Mouse (Mus musculus) macrophage (primary cell): ENCODE measurements around the gene Ubxn1. TPM values are rescaled to one million over a fixed set of nuclear protein-coding genes. Genes with fewer than 3 reads are reported as not detected.
A peak's percentile ranks its signal among the peaks of the same experiment; 100 is the strongest.
"Not testable (repeated sequence)": the region's sequence is repeated elsewhere in the genome, so short reads cannot be mapped to it uniquely, and the experiment has no call there.

ENCODE experiments used
- H3K27ac ChIP-seq: fragments of 350-480 bp; formaldehyde crosslinking; 2 replicates; pipeline ENCODE4 v1.9.0; 2021
- H3K36me3 ChIP-seq: fragments of 350-480 bp; formaldehyde crosslinking; 2 replicates; pipeline ENCODE4 v1.9.0; 2021; ENCODE audit errors: inconsistent target
- H3K4me3 ChIP-seq: fragments of 350-480 bp; formaldehyde crosslinking; 2 replicates; pipeline ENCODE4 v1.9.0; 2021; ENCODE audit errors: inconsistent target
- H3K79me2 ChIP-seq: fragments of 350-480 bp; formaldehyde crosslinking; 2 replicates; pipeline ENCODE4 v1.9.0; 2021; ENCODE audit errors: inconsistent target
- WGBS: methylation state at CpG from one replicate; pipeline ENCODE4 v1.1.7; 2026; ENCODE audit warnings: inconsistent platforms; ENCODE audit not compliant: missing documents; 5-methylcytosine and 5-hydroxymethylcytosine counted together
- polyA plus RNA-seq: library from polyadenylated mRNA; stranded (reverse); fragments of 250-400 nt; gene quantifications from 3 replicates; pipeline ENCODE4 v1.2.4, GENCODE M21; 2018; ENCODE audit warnings: inconsistent platforms

Gene Ubxn1
- polyA plus RNA-seq, 1 experiment from 2014 or later = 383 TPM

DNA sequence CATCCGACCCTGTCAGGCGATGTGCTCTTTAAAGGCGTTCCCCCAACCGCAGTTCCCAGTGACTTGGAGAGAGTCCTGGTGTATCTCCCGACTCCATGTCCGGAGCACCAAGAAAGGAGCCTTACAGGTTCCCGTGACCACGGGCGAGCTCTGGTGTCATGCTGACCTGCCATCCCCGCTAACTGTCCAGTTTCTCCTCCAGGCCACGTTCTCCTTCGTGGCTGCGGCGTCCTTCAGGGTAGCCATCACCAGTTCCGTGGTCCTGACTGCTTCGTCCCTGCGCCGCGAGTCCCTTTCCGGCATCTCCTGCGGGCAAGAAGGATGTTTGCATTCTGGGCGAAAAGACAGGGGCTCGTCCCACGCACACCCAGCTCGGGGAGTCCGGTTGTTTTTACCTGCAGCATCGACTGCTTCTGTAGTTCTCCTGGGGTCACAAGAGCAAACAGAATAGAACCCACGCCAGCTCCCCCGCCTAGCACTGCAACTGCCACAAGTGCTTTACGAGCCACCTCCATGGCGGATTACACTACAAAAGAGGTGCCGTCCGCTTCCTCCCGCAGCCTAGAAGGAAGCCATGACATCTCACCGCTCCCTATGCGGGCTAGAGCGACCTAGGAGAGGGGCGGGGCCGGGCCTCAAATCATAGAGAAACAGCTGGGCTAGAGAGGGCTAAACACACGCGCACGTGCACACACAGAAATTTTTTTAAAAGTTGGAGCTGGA lies 9.2 kb downstream of the Ubxn1 start, which contains the start of gene Uqcc3:
Gene Uqcc3, minus strand, starts transcription at position 613 of the 723 bp plus-strand sequence.
- WGBS = under 1% methylated on average over 41 of the region's 42 CpGs
- peak within 1 kb of the TSS; percentile 98 for H3K4me3 ChIP-seq
- H3K79me2 ChIP-seq = no peaks in the 10 kb centered on the region
- H3K27ac ChIP-seq = peak within 1 kb of the TSS; percentile 65
- peaks cover 10% of the 10 kb centered on the region; the same call in 1 of the 2 replicates for H3K36me3 ChIP-seq

DNA sequence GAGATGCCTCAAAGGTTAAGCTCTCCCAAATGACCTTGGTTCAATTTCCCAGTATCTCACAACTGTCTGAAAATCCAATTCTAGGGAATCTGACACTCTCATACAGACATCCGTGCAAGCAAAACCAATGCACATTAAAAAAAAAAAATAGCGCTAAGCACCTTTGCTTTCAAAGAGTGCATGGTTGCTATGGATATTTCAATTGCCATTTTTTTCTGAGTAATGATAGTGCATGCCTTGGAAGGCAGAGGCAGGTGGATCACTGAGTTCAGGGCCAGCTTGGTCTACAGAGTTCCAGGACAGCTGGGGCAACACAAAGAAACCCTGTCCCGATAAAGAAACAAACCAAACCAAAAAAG lies 9.7 kb downstream of the Ubxn1 start:
- 0% methylated on average over 3 of the region's 3 CpGs for whole genome bisulfite sequencing
- Histone ChIP-seq H3K27ac (no peak overlapping the region), H3K79me2 (no peaks in the 10 kb centered on the region)

DNA sequence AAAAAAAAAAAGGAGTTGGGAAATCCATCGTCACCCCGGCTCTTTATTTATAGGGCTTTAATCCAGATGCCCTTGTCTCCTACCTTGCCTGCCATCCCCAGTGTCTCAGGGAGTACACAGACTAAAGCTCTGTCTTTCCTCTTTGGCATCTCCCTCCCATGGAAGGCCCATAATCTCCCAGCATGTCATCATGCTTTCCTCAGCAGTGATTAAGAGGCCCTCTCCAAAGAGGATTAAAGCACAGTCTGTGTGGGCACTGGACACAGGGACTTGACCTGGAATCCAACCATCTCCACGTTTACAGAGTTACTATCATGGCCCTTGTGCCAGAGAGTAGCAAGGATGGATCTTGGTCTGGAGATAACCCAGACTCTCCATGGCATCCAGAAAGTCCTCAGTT lies 12.3 kb downstream of the Ubxn1 start, which contains the start of the genes Lbhd1 and Gm49403:
Gene Lbhd1, plus strand, starts transcription at position 117 of the 400 bp plus-strand sequence.
Gene Gm49403, plus strand, starts transcription at position 315 of the 400 bp plus-strand sequence.
- Histone ChIP-seq H3K4me3 (no peak within 1 kb of the TSS), H3K27ac (no peak within 1 kb of the TSS), H3K36me3 (no peaks in the 10 kb centered on the region), H3K79me2 (no peaks in the 10 kb centered on the region)
- 80% methylated on average over 3 of the region's 3 CpGs for WGBS

More for the DNA sequence above, 9.7 kb downstream of the Ubxn1 start:
- H3K4me3 ChIP-seq = peak overlapping the region; percentile 98
- 0 out of 2 replicates have a peak, but pooled peaks cover 5% of the 10 kb centered on the region for H3K36me3 ChIP-seq

DNA sequence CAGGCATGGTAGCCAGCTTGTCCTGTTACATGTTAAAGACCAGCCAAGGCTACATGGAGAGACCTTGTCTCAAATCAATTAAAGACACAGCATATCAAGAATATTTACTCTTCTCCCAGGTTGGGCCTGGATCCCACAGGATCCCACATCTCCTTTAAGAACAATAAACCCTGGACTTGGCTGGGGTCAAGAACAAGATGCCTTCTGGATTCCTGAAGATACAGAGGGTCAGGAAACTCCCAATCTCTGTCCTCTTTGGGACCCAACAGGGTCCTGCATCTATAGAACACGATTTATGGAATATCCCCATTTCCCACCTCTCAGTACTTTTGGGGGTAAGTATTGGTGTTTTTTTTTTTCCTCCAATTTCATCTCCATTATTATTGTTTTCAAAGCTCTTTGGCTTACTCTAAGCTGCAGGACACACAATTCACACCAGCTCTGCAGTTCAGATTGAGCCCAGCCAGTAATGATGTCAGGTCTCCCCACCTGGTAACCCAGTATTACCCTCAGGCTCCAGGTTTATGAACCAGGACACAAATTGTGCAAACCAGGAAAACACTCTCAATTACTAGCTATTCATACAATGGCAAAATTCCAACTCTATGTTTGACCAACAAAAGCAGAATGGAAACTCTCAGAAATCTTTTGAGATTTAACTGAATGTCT lies 15.8 kb downstream of the Ubxn1 start:
- Histone ChIP-seq H3K36me3 (no peaks in the 10 kb centered on the region), H3K4me3 (no peak overlapping the region), H3K27ac (no peak overlapping the region), H3K79me2 (peaks cover 19% of the 10 kb centered on the region)
- 100% methylated on average over 1 of the region's 1 CpGs for WGBS

DNA sequence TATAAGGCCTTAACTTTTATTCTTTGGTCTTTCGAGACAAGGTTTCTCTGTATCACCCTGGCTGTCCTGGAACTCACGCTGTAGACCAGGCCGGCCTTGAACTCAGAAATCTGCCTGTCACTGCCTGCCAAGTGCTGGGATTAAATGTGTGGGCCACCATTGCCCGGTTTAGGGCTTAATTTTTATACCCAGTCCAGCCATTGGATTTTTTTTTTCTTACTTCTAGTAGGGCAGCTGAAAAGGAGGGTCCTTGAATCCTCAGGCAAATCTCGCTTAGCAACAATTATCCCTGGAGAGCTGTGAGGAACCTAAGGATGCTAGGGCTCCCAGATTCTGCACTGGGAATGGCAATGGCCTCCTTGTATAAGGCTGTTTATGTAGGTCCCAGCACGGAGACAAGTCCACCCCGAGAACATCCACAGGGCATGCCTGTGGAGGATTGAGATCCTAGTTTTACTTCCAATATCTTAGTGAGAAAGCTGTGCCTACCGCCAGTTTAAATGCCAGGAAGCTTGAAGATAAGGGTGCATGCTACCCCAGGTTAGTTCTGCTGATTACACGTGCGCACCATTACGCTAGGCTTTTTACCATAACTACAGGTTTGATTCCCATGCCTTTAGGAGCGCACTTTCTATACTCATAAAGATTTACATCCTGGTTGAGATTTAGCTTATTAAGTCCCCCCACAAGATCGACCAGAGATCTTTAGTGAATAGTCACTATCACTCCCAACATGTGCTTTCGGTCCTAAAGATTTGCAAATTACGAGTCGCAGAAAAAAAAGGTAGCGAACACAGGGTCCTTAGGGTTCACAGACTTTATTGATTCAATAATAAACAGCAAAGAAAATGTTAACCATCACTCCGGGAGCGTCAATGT lies 16.5 kb downstream of the Ubxn1 start:
- Histone ChIP-seq H3K27ac (peak overlapping the region; percentile 70), H3K36me3 (no peaks in the 10 kb centered on the region), H3K79me2 (peaks cover 19% of the 10 kb centered on the region), H3K4me3 (peak overlapping the region; percentile 85)
- WGBS = 30% methylated on average over 19 of the region's 19 CpGs

DNA sequence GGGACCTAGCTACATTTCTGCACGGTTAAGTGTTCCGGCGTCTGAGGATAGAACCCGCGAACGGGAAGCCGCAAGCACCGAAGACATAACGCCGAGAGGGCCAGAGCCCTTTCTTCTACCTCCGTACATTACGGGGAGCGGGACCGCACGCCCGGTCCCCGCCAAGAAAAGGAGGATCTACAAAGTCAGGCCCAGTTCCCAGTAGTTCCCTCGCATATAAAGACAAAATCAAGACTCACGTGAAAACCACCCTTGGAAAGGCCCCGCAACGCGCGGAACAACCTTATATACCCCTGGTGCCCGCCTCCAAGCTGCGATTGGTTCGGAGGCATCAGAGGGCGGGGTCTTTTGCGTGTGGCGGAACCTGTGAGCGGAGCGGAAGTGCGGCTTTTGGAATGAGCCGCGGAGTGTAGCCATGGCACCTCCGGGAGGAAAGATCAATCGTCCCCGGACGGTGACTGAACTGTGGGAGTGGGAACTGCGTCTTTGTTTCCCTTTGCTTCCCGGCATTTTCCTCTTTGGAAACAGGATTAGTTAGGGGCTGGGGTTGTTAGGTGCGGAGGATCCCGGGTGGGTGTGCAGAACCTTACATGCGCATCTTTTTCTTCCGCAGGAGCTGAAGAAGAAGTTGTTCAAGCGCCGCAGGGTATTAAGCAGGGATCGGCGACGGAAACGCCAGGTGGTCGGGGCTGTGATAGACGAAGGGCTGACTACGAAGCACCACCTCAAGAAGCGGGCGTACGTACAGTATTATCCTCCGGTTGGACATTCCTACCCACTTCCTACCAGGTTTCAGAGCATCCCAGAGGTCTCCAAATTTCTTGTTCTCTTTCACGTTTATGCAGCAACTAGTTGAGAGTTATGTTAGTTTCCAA lies 17.5 kb downstream of the Ubxn1 start, which contains the start of the genes 1810009A15Rik and Gm49416:
Gene 1810009A15Rik, plus strand, starts transcription at position 343 of the 875 bp plus-strand sequence.
Gene Gm49416, plus strand, starts transcription at position 416 of the 875 bp plus-strand sequence.
- peaks cover 27% of the 10 kb centered on the region for H3K79me2 ChIP-seq
- H3K27ac ChIP-seq = peak within 1 kb of the TSS; percentile 70
- H3K36me3 ChIP-seq = no peaks in the 10 kb centered on the region
- WGBS = 1% methylated on average over 58 of the region's 58 CpGs
- peak within 1 kb of the TSS; percentile 85 for H3K4me3 ChIP-seq

DNA sequence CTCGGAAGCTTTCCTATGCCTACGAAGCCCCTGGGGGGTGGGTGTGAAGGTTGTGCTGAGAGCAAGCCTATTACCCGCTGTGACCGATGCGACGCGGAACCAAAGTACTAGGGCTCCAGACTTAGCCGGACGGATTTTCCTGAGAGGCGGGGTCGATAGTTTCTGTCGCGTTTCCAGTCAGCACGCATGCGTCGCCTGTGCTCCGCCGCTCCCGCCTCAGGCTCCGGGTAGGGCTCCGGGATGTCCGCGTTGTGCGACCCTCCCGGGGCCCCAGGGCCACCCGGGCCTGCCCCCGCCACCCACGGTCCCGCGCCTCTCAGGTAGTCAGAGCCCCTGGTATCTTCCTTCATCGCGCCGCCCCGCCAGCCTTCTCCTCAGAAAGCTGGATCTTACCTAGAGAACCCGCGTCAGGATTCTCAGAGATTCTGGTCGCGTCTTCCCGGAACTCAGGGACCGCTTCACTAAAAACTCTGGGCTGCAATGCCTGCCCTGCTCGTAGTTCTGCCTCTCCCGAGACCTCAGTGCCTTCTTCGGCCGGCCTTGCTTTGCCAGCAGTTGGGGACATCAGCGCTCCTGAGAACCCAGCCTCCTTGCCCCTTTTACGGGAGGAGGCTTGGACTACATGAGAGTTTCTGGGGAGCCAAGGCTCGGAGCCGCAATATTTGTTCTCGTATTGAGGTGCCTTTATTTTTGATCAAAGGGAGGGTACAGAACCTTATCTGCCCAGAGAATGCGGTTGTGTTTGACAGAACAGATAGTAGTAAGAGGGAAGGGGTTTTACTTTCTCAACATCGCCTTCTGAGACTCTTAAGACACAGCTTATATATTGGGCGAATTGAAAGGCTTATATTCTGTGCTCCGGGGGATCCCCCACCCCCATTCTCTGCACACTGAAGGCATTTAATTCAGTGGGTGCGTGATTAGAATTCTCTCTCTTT lies 21.8 kb downstream of the Ubxn1 start, which contains the start of gene Ints5:
Gene Ints5, plus strand, starts transcription at position 177 of the 938 bp plus-strand sequence.
- peaks cover 57% of the 10 kb centered on the region for H3K79me2 ChIP-seq

DNA sequence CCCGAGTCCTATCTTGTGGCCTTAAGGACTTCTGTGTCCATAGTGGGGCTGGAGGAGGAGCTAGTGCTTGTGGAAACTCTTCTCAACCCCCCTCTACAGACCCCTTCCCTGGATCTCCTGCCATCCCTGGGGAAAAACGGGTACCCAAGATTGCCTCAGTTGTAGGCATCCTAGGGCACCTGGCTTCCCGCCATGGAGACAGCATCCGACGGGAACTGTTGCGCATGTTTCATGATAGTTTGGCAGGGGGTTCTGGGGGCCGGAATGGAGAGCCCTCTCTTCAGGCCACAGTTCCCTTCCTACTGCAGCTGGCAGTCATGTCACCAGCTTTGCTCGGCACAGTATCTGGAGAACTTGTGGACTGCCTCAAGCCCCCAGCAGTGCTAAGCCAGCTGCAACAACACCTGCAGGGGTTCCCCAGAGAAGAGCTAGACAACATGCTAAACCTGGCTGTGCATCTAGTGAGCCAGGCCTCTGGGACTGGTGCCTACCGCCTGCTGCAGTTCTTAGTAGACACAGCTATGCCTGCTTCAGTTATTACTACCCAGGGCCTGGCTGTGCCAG lies 24.2 kb downstream of the Ubxn1 start:
- peaks cover 9% of the 10 kb centered on the region for H3K36me3 ChIP-seq
- 91% methylated on average over 9 of the region's 9 CpGs for WGBS
- H3K79me2 ChIP-seq = peaks cover 63% of the 10 kb centered on the region
- no peak overlapping the region for H3K4me3 ChIP-seq
- no peak overlapping the region for H3K27ac ChIP-seq

More for the DNA sequence above, 21.8 kb downstream of the Ubxn1 start, which contains the start of gene Ints5:
- peaks cover 9% of the 10 kb centered on the region for H3K36me3 ChIP-seq
- WGBS = 1% methylated on average over 52 of the region's 54 CpGs
- H3K27ac ChIP-seq = peak within 1 kb of the TSS; percentile 55
- peak within 1 kb of the TSS; percentile 96 for H3K4me3 ChIP-seq

DNA sequence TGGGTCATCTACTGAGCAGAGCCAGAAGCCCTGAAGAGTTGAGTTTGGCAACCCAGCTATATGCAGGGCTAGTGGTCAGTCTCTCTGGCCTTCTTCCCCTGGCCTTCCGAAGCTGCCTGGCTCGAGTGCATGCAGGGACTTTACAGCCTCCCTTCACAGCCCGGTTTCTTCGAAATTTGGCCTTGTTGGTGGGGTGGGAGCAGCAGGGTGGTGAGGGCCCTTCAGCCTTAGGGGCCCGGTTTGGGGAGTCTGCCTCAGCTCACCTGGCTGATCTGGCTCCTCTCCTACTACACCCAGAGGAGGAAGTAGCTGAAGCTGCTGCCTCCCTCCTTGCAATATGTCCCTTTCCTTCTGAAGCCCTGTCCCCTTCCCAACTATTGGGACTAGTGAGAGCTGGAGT lies 24.9 kb downstream of the Ubxn1 start:
- not testable (repeated sequence) for H3K27ac ChIP-seq, H3K4me3 ChIP-seq, H3K36me3 ChIP-seq
- H3K79me2 ChIP-seq = peaks cover 69% of the 10 kb centered on the region
- WGBS = 88% methylated on average over 5 of the region's 5 CpGs

DNA sequence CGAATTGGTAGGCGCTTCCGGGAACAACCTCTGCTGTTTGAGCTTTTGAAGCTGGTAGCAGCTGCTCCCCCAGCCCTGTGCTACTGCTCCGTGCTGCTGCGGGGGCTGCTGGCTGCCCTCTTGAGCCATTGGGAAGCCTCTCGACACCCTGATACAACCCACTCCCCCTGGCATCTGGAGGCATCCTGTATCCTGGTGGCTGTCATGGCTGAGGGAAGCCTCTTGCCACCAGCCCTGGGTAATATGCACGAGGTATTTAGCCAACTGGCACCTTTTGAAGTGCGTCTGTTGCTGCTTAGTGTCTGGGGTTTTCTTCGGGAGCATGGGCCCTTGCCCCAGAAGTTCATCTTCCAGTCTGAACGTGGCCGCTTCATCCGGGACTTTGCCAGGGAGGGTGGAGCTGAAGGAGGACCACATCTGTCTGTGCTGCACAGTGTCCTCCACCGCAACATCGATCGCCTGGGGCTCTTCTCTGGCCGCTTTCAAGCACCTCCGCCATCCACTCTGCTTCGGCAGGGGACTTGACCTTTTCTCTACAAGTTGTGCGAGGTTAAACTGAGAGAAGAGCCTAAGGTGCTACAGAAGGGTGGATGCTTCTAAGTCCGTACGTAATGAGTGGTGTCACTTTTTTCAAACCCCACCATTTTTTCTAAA lies 26.0 kb downstream of the Ubxn1 start:
- peak overlapping the region; percentile 99; the same call in 1 of the 2 replicates for H3K4me3 ChIP-seq
- H3K79me2 ChIP-seq = peaks cover 80% of the 10 kb centered on the region
- peaks cover 12% of the 10 kb centered on the region for H3K36me3 ChIP-seq
- 44% methylated on average over 20 of the region's 21 CpGs for WGBS
- H3K27ac ChIP-seq = peak overlapping the region; percentile 10; the same call in 1 of the 2 replicates

DNA sequence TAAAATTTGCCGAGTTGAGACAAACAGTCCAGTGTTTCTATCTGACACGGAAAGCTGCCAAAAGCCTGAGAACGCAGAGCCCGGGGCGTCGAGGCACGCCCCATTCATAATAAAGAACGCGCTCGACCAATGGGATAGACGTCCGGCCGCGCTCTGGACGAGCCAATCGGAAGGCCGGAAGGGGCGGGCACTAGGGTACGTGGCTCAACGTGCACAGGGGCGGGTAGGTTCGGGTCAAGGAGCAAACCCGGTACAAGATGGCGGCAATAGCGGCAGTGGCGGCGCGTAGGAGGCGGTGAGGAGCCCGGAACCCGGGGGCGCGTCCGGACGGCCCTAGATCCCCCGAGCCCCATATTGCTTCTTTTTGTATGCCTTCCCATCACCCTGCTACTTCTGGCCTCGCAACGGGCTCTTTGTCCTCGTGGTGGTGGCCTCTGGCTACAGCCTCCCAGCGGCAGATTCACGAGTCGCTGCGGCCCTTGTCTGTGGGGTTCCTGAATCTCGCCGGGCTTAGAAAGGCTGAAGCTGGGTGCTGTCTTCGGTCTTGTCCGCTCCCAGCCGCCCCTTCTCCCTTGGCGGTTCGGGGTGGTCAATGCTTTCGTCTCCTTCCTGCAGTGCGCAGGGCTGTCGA lies 26.7 kb downstream of the Ubxn1 start, which contains the start of gene Ganab:
Gene Ganab, plus strand, starts transcription at position 207 of the 631 bp plus-strand sequence.
- Histone ChIP-seq H3K4me3 (peak within 1 kb of the TSS; percentile 99), H3K79me2 (peaks cover 81% of the 10 kb centered on the region), H3K36me3 (peaks cover 18% of the 10 kb centered on the region), H3K27ac (peak within 1 kb of the TSS; percentile 71)
- under 1% methylated on average over 53 of the region's 53 CpGs for WGBS
